Mouse (Mus musculus): ENCODE measurements around the gene Zfr.

DNA sequence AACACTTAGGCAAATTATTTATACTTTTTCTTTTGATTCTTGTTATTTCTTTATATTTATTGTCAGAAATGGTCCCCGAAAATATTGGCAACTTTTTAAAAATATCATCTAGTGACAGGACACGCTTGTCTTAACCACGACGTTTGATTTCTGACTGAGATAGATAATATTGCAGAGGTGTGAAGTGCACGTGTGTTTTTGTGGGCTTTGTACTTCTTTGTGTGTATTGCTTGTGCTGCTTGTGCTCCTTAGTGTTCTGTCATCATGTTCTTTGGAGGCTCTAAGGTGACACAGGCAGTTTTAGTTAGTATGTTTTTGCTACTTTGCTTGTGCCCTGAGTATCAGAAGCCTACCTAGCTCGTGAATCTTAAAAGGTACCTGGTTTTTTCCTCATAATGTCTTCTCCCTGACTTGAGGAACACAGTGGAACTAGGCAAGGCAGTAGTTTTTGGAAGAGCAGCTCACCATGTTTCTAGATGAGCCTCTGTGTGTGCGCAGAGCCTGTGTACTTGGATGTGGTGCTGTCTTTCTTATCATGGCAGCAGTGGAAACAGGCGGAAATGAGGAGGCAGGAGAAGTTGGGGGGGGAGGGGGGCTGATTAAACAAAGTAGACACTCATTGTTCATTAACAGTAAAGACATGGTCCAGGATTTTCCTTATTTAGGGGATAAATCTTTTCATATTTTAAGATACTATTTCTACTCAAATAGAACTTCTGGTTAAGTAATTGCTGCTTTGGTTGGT, 23.5 kb downstream of the Zfr start:
- TF ChIP-seq MAX (IDR thresholded peaks at IDR 0.05; ENCODE audit: low read depth): no peak
- TF ChIP-seq MYOD1 (IDR thresholded peaks at IDR 0.05; ENCODE audit: control insufficient read depth in 1 of 3, insufficient read length in 2 of 3, low read depth in 2 of 3): no peak
